Mouse (Mus musculus) heart, embryonic 14.5 days (tissue): ENCODE measurements around the gene Ksr2. TPM values are rescaled to one million over a fixed set of nuclear protein-coding genes. Genes with fewer than 3 reads are reported as not detected.

ENCODE experiments used
- ATAC-seq: fragments of 200-750 bp; cut with Nextera tagmentation; 2 replicates; pipeline ENCODE4 v1.8.0; 2017; ENCODE audit warnings: low read depth, moderate TSS enrichment; ENCODE audit not compliant: insufficient number of reproducible peaks, insufficient read depth, low FRiP score
- H3K27ac ChIP-seq, 2 experiments: fragments of 200-500 bp in 1 of 2; fragments of 300-500 bp in 1 of 2; sonication (generic) in 1 of 2; replicated peaks in 1 of 2; 2 replicates each; pipeline ENCODE4 v1.5.1; 2012 to 2014; ENCODE audit warnings: low read depth in 2 of 2, low read length in 2 of 2, control low read depth in 1 of 2, mild to moderate bottlenecking in 1 of 2, mixed read lengths in 1 of 2; ENCODE audit not compliant: control insufficient read depth in 1 of 2, insufficient read depth in 1 of 2
- H3K27me3 ChIP-seq: fragments of 300-500 bp; sonication (generic); 2 replicates; pipeline ENCODE4 v1.6.1; 2014; ENCODE audit warnings: mild to moderate bottlenecking, low read length, control low read depth; ENCODE audit not compliant: control insufficient read depth, insufficient read depth
- H3K36me3 ChIP-seq: fragments of 300-500 bp; sonication (generic); 2 replicates; pipeline ENCODE4 v1.6.1; 2014; ENCODE audit warnings: mild to moderate bottlenecking, control low read depth, low read length, mixed read lengths; ENCODE audit not compliant: control insufficient read depth, insufficient read depth
- H3K4me1 ChIP-seq, 2 experiments: fragments of 200-500 bp in 1 of 2; fragments of 300-500 bp in 1 of 2; sonication (generic) in 1 of 2; 2 replicates each; pipeline ENCODE4 v1.6.1; 2012 to 2014; ENCODE audit warnings: low read length in 2 of 2, control low read depth in 1 of 2, mixed read lengths in 1 of 2; ENCODE audit not compliant: control insufficient read depth in 2 of 2, insufficient read depth in 2 of 2
- H3K4me2 ChIP-seq: fragments of 300-500 bp; sonication (generic); 2 replicates; pipeline ENCODE4 v1.6.1; 2014; ENCODE audit warnings: mild to moderate bottlenecking, low read length
- H3K4me3 ChIP-seq, 2 experiments: fragments of 200-500 bp in 1 of 2; fragments of 300-500 bp in 1 of 2; sonication (generic) in 1 of 2; 2 replicates each; pipeline ENCODE4 v1.5.1; 2012 to 2014; ENCODE audit warnings: low read length in 2 of 2, mild to moderate bottlenecking in 2 of 2, control low read depth in 1 of 2, low read depth in 1 of 2, moderate library complexity in 1 of 2; ENCODE audit not compliant: control insufficient read depth in 1 of 2, insufficient read depth in 1 of 2
- H3K9ac ChIP-seq: fragments of 300-500 bp; sonication (generic); 2 replicates; pipeline ENCODE4 v1.6.1; 2014; ENCODE audit warnings: mild to moderate bottlenecking, low read length
- H3K9me3 ChIP-seq: fragments of 300-500 bp; sonication (generic); 2 replicates; pipeline ENCODE4 v1.6.1; 2016; ENCODE audit warnings: low read length, control low read depth; ENCODE audit not compliant: control insufficient read depth
- WGBS: fragments of 180-500 bp; shearing (Covaris S2); extraction: QIAGEN DNeasy Blood & Tissue Kit; methylation state at CpG from one replicate; pipeline ENCODE4 v1.1.7; 2014; 5-methylcytosine and 5-hydroxymethylcytosine counted together
- polyA plus RNA-seq: library from polyadenylated mRNA; unstranded; fragments of >200 nt; fragmentation: Nextera tagmentation; extraction: Ambion mirVana; gene quantifications from 2 replicates; pipeline ENCODE4 v1.2.1, GENCODE M21; 2014

The Ksr2 gene
- polyA plus RNA-seq, 1 experiment from 2014 or later = 0.12 TPM

DNA sequence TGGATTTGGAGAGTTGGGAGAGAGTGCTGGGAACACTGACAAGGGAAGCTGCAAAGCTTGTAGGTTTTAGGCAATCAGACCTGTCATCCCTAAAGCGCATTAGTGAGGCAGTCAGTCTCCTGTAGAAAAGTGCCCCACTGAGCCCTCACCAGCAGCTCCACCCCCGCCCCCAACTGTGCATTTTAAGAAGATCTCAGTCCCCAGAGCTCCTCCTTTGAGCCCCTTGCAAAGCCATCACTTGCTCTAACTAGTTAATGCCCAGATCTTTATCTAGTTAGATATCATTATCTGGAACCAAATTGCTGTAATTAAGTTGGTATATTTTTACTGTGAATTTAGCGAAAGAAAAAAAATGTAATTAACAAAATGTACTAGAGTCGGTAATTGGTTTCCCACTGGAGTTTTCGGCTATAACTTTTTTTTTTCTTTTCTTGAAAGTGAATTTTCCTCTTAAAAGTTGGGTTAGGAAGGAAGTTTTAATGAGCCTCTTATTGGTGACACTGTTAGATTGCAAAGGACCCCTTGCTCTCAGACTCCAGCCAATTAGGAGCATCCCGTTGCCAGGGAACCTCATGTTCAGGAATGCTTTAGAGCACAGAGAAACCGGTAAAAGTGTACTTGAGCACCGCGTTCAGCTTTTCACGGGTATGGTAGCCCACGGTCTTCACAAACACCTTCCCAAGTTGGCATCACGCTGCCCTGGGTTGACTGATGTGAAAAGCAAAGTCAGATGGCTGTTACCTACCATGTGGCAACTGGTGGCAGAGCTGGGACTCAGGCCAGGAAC lies 344.1 kb downstream of the Ksr2 start:
- ATAC-seq = no peak
- Histone ChIP-seq H3K27me3 (no peaks in the 10 kb centered on the region), H3K36me3 (no peaks in the 10 kb centered on the region), H3K27ac (no peak overlapping the region), H3K4me3 (no peak overlapping the region), H3K4me1 (no peaks in the 10 kb centered on the region), H3K9ac (no peak overlapping the region), H3K4me2 (no peak overlapping the region), H3K9me3 (peaks cover 10% of the 10 kb centered on the region; the same call in 1 of the 2 replicates)
- WGBS = 26% methylated on average over 12 of the region's 12 CpGs

DNA sequence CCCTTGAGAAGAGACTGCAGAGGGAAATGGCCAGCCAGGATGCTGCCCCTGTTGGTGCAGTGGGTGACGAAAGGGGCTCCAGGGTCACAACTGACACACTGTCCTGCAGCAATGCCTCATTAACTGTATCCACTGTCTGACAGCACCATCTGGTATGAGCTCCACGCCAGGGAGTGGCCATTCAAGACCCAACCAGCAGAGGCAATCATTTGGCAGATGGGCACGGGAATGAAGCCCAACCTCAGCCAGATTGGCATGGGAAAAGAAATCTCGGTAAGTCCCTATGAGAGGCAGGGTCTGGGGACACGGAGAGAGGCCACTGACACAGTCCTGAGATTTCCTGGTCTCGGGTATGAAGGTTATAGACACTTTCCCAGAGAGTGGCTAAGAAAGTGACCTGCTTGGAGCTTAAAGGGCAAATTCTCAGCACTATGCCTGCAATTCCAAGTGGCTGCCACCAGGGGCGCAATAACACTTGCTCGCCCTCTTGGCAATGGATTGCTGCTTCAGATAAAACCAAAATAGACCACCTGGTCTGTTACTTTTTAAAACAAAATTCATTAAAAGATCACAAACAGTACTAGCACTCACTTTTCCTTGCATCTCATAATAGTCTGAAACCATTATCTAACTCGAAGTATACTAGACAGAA lies 347.5 kb downstream of the Ksr2 start:
- Histone ChIP-seq H3K36me3 (no peaks in the 10 kb centered on the region), H3K9ac (no peak overlapping the region), H3K4me3 (no peak overlapping the region), H3K4me2 (no peak overlapping the region), H3K9me3 (peaks cover 6% of the 10 kb centered on the region; the same call in 1 of the 2 replicates), H3K27ac (no peak overlapping the region), H3K4me1 (no peaks in the 10 kb centered on the region), H3K27me3 (no peaks in the 10 kb centered on the region)
- no peak for ATAC-seq
- WGBS = 64% methylated on average over 9 of the region's 9 CpGs

DNA sequence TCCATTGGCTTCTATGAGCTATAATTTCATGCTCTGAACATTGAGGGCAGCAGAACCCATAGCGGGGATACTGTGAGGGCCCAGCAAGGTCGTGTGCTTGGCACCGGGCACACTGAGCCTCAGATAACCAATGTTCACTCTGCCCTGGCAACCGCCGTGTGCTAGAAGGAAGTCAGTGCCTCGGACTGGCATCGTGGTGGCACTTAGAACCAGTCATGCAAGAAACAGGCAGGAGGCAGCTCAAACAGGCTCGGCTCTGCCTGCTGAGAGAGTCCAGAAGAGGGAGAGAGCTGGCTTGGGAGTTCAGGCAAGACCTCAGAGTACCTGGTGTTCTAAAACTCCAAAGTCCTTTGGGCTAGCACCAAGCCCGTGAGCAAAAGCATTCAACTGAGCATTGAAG lies 350.7 kb downstream of the Ksr2 start:
- Histone ChIP-seq H3K9ac (no peak overlapping the region), H3K4me1 (no peaks in the 10 kb centered on the region), H3K27ac (no peak overlapping the region), H3K9me3 (peaks cover 6% of the 10 kb centered on the region; the same call in 1 of the 2 replicates), H3K27me3 (no peaks in the 10 kb centered on the region), H3K4me3 (no peak overlapping the region), H3K36me3 (no peaks in the 10 kb centered on the region), H3K4me2 (no peak overlapping the region)
- ATAC-seq = no peak
- WGBS = 78% methylated on average over 9 of the region's 9 CpGs

DNA sequence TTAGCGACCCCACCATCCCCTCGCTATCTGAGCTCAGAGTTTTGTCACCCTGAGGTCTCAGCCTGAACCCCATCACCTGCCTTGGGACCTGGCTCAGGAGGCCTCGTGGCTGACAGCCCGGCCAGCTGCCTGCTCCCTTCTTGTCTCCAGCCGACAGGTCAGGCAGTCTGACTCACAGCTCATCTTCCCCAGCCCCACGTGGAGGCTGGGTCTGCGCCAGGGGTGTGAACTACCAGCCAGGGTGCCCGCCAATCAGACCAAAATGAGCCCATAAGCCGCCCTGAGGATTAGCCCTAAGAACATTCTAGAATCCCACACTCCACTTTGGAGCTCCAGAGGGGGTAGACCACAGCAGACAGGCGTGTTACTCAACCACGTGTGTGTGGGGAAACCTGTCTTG lies 365.4 kb downstream of the Ksr2 start:
- H3K4me1 ChIP-seq = no peaks in the 10 kb centered on the region; a peak in 1 of 4 replicates
- H3K36me3 ChIP-seq = no peaks in the 10 kb centered on the region
- no peak overlapping the region for H3K4me3 ChIP-seq
- H3K9me3 ChIP-seq = no peaks in the 10 kb centered on the region
- no peaks in the 10 kb centered on the region; the same call in 1 of the 2 replicates for H3K27me3 ChIP-seq
- no peak overlapping the region for H3K4me2 ChIP-seq
- no peak overlapping the region for H3K27ac ChIP-seq
- H3K9ac ChIP-seq = no peak overlapping the region
- whole genome bisulfite sequencing = 49% methylated on average over 11 of the region's 11 CpGs
- ATAC-seq = no peak

DNA sequence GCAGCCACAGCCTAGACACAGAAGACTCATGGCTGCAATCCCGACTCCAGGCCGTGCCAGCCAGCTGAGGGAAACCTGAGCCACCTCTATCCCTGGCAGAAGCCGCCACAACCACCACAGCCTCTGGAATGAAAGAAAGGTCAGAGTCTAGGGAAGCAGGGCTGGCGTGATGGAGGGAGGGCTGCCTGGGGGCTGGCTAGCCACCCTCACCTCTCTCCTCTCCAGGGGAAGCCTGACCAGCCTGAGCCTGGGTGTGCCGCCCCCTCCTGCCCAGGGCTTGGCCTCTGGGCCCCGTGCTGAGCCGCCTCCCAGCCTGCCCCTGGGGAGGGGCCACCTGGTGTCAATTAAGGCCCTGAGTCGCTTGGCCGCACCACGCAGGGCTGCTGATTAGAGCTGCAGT lies 366.9 kb downstream of the Ksr2 start, which contains the start of gene Nos1:
Nos1 (plus strand) TSS at position 352 of the 400 bp plus-strand sequence.
- ATAC-seq = no peak
- Histone ChIP-seq H3K4me2 (no peak within 1 kb of the TSS), H3K4me1 (no peaks in the 10 kb centered on the region; a peak in 1 of 4 replicates), H3K9ac (no peak within 1 kb of the TSS), H3K27me3 (no peaks in the 10 kb centered on the region; the same call in 1 of the 2 replicates), H3K36me3 (no peaks in the 10 kb centered on the region), H3K4me3 (no peak within 1 kb of the TSS), H3K27ac (no peak within 1 kb of the TSS), H3K9me3 (no peaks in the 10 kb centered on the region)
- whole genome bisulfite sequencing = 28% methylated on average over 10 of the region's 10 CpGs

DNA sequence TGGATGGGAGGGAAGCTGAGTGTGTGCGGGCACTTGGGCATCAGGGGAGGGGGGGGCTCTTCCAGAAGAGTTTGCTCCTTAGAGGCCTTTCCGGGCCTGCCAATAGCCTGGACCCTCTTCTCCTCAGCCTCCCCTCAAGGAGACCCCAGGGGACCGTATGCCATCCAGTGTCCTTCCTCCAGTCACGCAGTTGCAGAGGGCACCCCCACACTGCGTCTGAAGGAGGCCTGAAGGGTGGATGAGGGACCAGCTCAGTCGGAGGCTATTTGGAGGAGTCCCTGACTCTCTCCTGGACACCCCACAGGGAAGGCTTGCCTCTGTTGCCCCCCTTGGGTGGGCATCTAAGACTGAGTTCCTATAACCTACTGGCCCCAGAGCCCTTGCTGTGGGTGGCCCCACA lies 367.4 kb downstream of the Ksr2 start:
- no peak overlapping the region for H3K4me2 ChIP-seq
- 57% methylated on average over 6 of the region's 6 CpGs for WGBS
- ATAC-seq = no peak

DNA sequence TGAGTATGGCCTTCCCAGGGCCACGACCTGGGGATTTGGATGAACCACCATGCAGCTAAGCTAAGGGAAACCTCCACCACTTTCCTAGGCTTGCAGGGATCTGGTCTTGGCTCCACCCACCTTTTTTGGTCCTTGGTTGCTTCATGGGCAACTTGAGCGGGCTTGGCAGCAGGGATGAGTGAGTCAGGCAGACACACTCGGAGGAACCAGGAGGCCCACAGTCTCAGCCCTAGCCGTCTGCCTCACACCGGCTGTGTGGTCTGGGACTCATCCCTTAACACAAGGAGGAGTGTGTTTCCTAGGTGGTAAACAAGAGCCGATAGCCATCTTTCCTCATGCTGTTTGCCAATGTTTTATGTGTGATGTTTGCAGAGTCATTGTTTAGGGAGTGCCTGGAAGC lies 376.3 kb downstream of the Ksr2 start:
- 57% methylated on average over 6 of the region's 6 CpGs for WGBS
- no peak overlapping the region for H3K9ac ChIP-seq
- no peak for ATAC-seq

More for the DNA sequence above, 367.4 kb downstream of the Ksr2 start:
- no peaks in the 10 kb centered on the region; a peak in 1 of 4 replicates for H3K4me1 ChIP-seq
- H3K4me3 ChIP-seq = no peak overlapping the region
- H3K27ac ChIP-seq = no peak overlapping the region
- no peaks in the 10 kb centered on the region; the same call in 1 of the 2 replicates for H3K27me3 ChIP-seq
- no peak overlapping the region for H3K9ac ChIP-seq
- no peaks in the 10 kb centered on the region for H3K36me3 ChIP-seq
- no peaks in the 10 kb centered on the region for H3K9me3 ChIP-seq

More for the DNA sequence above, 376.3 kb downstream of the Ksr2 start:
- Histone ChIP-seq H3K4me2 (no peak overlapping the region), H3K4me3 (no peak overlapping the region), H3K4me1 (no peaks in the 10 kb centered on the region), H3K27ac (no peak overlapping the region), H3K27me3 (no peaks in the 10 kb centered on the region), H3K9me3 (no peaks in the 10 kb centered on the region), H3K36me3 (no peaks in the 10 kb centered on the region)
